Mouse (Mus musculus) kidney, postnatal 4 days (tissue): ENCODE data around the gene Cast.

Source experiments
- DNase-seq, 2 experiments: peaks; one replicate each; pipeline ENCODE4 v3.0.0; 2021; ENCODE audit warnings: mixed read lengths in 2 of 2

Gene Cast

GRCm38 (mm10) chr13:74695497-74696193 is 113.0 kb downstream of the Cast start:
- no peak for DNase-seq
